Mouse (Mus musculus) kidney, postnatal 14 days (tissue): ENCODE results near the gene Gm4312.
A peak's percentile ranks its signal among the peaks of the same experiment; 100 is the strongest.
"Not testable (repeated sequence)": the region's sequence is repeated elsewhere in the genome, so short reads cannot be mapped to it uniquely, and the experiment has no call there.

Experiments used
- DNase-seq: peaks from one replicate; pipeline ENCODE4 v3.0.0; 2022; ENCODE audit warnings: mixed read lengths

Gm4312 gene

GRCm38 (mm10) chr10:100382460-100382859 lies at the start of gene Gm4312:
Gene Gm4312 (minus strand): TSS chr10:100382560.
- DNase-seq = not testable (repeated sequence)

- DNase-seq = no peak
Measured at GRCm38 (mm10) chr10:100427592-100427991, 45.2 kb upstream of the Gm4312 start.

GRCm38 (mm10) chr10:100415566-100415965 lies 33.2 kb upstream of the Gm4312 start:
- DNase-seq = no peak

- not testable (repeated sequence) for DNase-seq
Measured at GRCm38 (mm10) chr10:100402301-100402700, 19.9 kb upstream of the Gm4312 start.

GRCm38 (mm10) chr10:100361038-100361437 lies 21.3 kb downstream of the Gm4312 start, which contains the start of gene Gm4307:
Gene Gm4307 (plus strand): TSS chr10:100361338.
- DNase-seq = not testable (repeated sequence)

- peak; percentile 10 for DNase-seq
Measured at GRCm38 (mm10) chr10:100356841-100357240, 25.5 kb downstream of the Gm4312 start.

GRCm38 (mm10) chr10:100350793-100351192 lies 31.6 kb downstream of the Gm4312 start, which contains the start of gene Gm4305:
Gene Gm4305 (plus strand): TSS chr10:100351093.
- DNase-seq = not testable (repeated sequence)

GRCm38 (mm10) chr10:100345672-100346071 lies 36.7 kb downstream of the Gm4312 start, which contains the start of gene Gm4303:
Gene Gm4303 (plus strand): TSS chr10:100345972.
- DNase-seq = not testable (repeated sequence)

GRCm38 (mm10) chr10:100340536-100340935 lies 41.8 kb downstream of the Gm4312 start, which contains the start of gene Gm4302:
Gene Gm4302 (plus strand): TSS chr10:100340836.
- not testable (repeated sequence) for DNase-seq

GRCm38 (mm10) chr10:100335376-100335775 lies 47.0 kb downstream of the Gm4312 start, which contains the start of gene Gm4301:
Gene Gm4301 (plus strand): TSS chr10:100335676.
- not testable (repeated sequence) for DNase-seq
